Mouse (Mus musculus) erythroblast, embryonic 14.5 days (primary cell): ENCODE data around the gene Foxc2.

ENCODE experiments used
- GATA1 ChIP-seq: IDR thresholded peaks from 2 replicates; pipeline ENCODE4 v1.6.1; 2012; ENCODE audit warnings: low read length, inconsistent platforms, mixed read lengths
- TAL1 ChIP-seq: IDR thresholded peaks from 3 replicates; pipeline ENCODE4 v1.6.1; 2012; ENCODE audit warnings: low read length, inconsistent platforms, mixed read lengths

GRCm38 (mm10) chr8:121073174-121074107 lies 42.5 kb upstream of the Foxc2 start:
- TF ChIP-seq GATA1 = no peak
- TF ChIP-seq TAL1 = no peak
